Mouse (Mus musculus): ENCODE measurements around the gene Acvr1.

The Acvr1 gene

GRCm38 (mm10) chr2:58479536-58479935 is 87.4 kb downstream of the Acvr1 start:
- no peak for DNase-seq (ENCODE audit: low read depth, low spot score)

- no peak for DNase-seq (ENCODE audit: low read depth, low spot score)
Observed at GRCm38 (mm10) chr2:58478144-58478543, 88.8 kb downstream of the Acvr1 start.

- peak; percentile 48 for DNase-seq (ENCODE audit: low read depth, low spot score)
Observed at GRCm38 (mm10) chr2:58476956-58477715, 89.8 kb downstream of the Acvr1 start.

- no peak for DNase-seq (ENCODE audit: low read depth, low spot score)
Observed at GRCm38 (mm10) chr2:58475578-58475977, 91.4 kb downstream of the Acvr1 start.

GRCm38 (mm10) chr2:58470290-58470689 is 96.7 kb downstream of the Acvr1 start:
- no peak for DNase-seq (ENCODE audit: low read depth, low spot score)

GRCm38 (mm10) chr2:58469816-58470215 is 97.1 kb downstream of the Acvr1 start, which contains the start of gene Gm17409:
Gm17409 (plus strand) TSS chr2:58470116.
- no peak for DNase-seq (ENCODE audit: low read depth, low spot score)

GRCm38 (mm10) chr2:58458820-58459371 is 108.1 kb downstream of the Acvr1 start:
- DNase-seq (ENCODE audit: low read depth, low spot score) = peak; percentile 20

GRCm38 (mm10) chr2:58457488-58457865 is 109.5 kb downstream of the Acvr1 start:
- no peak for DNase-seq (ENCODE audit: low read depth, low spot score)

GRCm38 (mm10) chr2:58456843-58457487 is 110.0 kb downstream of the Acvr1 start:
- no peak for DNase-seq (ENCODE audit: low read depth, low spot score)

GRCm38 (mm10) chr2:58454095-58454865 is 112.7 kb downstream of the Acvr1 start:
- no peak for DNase-seq (ENCODE audit: low read depth, low spot score)

- DNase-seq (ENCODE audit: low read depth, low spot score) = no peak
Observed at GRCm38 (mm10) chr2:58447001-58447400, 120.0 kb downstream of the Acvr1 start.

- DNase-seq (ENCODE audit: low read depth, low spot score) = no peak
Observed at GRCm38 (mm10) chr2:58443163-58443562, 123.8 kb downstream of the Acvr1 start.

GRCm38 (mm10) chr2:58436911-58437310 is 130.0 kb downstream of the Acvr1 start:
- no peak for DNase-seq (ENCODE audit: low read depth, low spot score)

- no peak for DNase-seq (ENCODE audit: low read depth, low spot score)
Observed at GRCm38 (mm10) chr2:58435507-58435906, 131.4 kb downstream of the Acvr1 start.

GRCm38 (mm10) chr2:58434438-58434837 is 132.5 kb downstream of the Acvr1 start:
- DNase-seq (ENCODE audit: low read depth, low spot score) = no peak

- DNase-seq (ENCODE audit: low read depth, low spot score) = no peak
Observed at GRCm38 (mm10) chr2:58433317-58433716, 133.6 kb downstream of the Acvr1 start.

GRCm38 (mm10) chr2:58432211-58432610 is 134.7 kb downstream of the Acvr1 start:
- no peak for DNase-seq (ENCODE audit: low read depth, low spot score)

- no peak for DNase-seq (ENCODE audit: low read depth, low spot score)
Observed at GRCm38 (mm10) chr2:58425436-58426004, 141.4 kb downstream of the Acvr1 start.

GRCm38 (mm10) chr2:58423319-58423718 is 143.6 kb downstream of the Acvr1 start:
- DNase-seq (ENCODE audit: low read depth, low spot score) = no peak

GRCm38 (mm10) chr2:58419571-58419970 is 147.4 kb downstream of the Acvr1 start:
- no peak for DNase-seq (ENCODE audit: low read depth, low spot score)

GRCm38 (mm10) chr2:58418109-58418508 is 148.8 kb downstream of the Acvr1 start:
- DNase-seq (ENCODE audit: low read depth, low spot score) = no peak

GRCm38 (mm10) chr2:58417684-58418083 is 149.3 kb downstream of the Acvr1 start:
- DNase-seq (ENCODE audit: low read depth, low spot score) = no peak
